Mouse (Mus musculus): Measurements from ENCODE around the gene Blzf1. TPM values are rescaled to one million over a fixed set of nuclear protein-coding genes. Genes with fewer than 3 reads are reported as not detected.

Blzf1 gene
- polyA plus RNA-seq, 1 experiment from 2014 or later = 29.2 TPM

DNA sequence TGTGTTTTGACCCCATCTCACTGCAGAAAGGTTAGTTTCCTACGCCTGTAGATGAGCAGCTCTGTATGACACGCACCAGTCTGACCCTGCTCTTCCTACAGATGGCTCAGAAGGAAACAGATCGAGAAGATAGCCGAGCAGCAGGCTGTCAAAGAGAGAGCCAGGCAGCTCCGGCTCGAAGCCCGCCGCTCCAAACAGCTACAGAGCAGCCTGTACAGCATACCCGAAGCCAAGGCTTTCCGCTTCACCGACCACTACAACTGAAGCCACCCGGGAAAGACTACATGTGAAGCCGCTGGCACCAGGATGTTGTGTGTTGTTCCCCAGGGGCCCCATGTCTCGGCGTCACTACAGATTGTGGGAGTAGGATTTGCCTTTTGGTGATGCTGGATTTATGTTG, 19.9 kb downstream of the Blzf1 start:
- no peaks in the 10 kb centered on the region for H3K27me3 ChIP-seq (replicated peaks)
- no peak overlapping the region for H3K27ac ChIP-seq
- H3K4me1 ChIP-seq = no peaks in the 10 kb centered on the region
- no peak for ATAC-seq (ENCODE audit: low FRiP score, low read depth)
- WGBS = 64% methylated on average over 15 of the region's 15 CpGs
- no peaks in the 10 kb centered on the region for H3K9me3 ChIP-seq
- no peak overlapping the region for H3K9ac ChIP-seq
- peaks cover 19% of the 10 kb centered on the region for H3K36me3 ChIP-seq
- H3K4me2 ChIP-seq (replicated peaks) = no peak overlapping the region
- H3K4me3 ChIP-seq = no peak overlapping the region

DNA sequence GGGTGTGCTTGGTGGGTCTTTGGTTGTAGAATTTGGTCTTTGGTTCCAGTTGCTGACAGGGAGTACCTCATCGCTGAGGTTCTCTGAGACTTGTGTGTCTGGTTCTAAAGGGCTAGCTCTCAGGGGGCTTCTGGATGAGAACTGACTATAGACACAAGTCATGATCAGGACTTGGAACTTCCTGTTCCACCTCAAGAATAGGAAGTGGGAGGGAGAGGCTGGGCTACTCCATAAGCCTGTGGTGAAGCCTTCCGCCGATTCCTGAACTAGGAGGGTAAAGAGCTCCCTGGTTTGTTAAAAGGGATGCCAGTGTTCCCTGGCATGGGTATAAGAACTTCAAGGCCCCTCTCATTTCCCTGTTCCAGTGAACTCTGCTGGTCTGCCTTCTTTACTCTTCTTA, 23.3 kb downstream of the Blzf1 start:
- Histone ChIP-seq H3K27ac (no peak overlapping the region), H3K9ac (no peak overlapping the region), H3K4me3 (no peak overlapping the region), H3K9me3 (no peaks in the 10 kb centered on the region), H3K4me2 (replicated peaks) (no peak overlapping the region), H3K36me3 (no peaks in the 10 kb centered on the region; the same call in 1 of the 2 replicates), H3K4me1 (no peaks in the 10 kb centered on the region), H3K27me3 (replicated peaks) (no peaks in the 10 kb centered on the region)
- no peak for ATAC-seq (ENCODE audit: low FRiP score, low read depth)
- 89% methylated on average over 3 of the region's 3 CpGs for WGBS

DNA sequence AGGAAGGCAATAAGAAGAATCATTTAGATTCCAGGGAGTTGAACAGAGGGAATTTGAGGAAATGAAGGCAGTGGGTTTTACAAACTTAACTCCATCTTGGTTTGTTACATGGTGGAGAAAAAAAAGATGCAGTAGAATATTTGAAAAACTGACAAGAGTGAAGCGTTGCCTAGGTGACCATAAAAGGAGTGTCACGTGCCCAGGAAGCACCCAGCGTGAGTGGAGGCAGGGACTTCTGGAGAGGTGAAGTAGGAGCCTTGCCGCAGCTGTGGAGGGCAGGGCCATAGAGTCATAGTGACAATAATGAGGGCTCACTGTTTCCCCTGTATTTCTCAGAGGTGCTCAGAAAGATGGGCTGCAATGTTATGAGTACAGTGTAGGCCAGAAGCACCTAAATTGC, 28.0 kb downstream of the Blzf1 start:
- no peak overlapping the region for H3K27ac ChIP-seq
- H3K36me3 ChIP-seq = no peaks in the 10 kb centered on the region; the same call in 1 of the 2 replicates
- no peaks in the 10 kb centered on the region for H3K4me1 ChIP-seq
- H3K9me3 ChIP-seq = no peaks in the 10 kb centered on the region
- no peak overlapping the region for H3K4me3 ChIP-seq
- H3K27me3 ChIP-seq (replicated peaks) = no peaks in the 10 kb centered on the region
- ATAC-seq (ENCODE audit: low FRiP score, low read depth) = no peak
- WGBS = 69% methylated on average over 4 of the region's 4 CpGs
- H3K9ac ChIP-seq = no peak overlapping the region
- no peak overlapping the region for H3K4me2 ChIP-seq (replicated peaks)

DNA sequence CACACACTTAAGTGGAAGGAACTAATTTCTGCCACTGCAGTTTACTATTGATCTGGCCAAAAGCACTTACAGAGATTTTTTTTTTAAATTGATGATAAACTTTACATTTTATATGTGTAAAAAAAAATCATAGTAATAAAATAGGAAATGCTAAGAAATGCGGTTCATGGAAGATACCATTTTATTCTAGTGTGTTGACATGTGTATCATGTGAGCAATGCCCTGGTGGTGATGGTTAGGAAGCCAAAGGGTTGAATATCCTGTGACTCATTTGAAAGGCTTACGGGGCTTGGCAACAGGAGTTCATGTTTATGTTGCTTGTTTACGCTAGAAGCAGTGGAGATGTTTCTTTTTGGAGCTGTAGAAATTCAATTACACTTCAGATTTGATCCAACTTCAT, 30.7 kb downstream of the Blzf1 start:
- ATAC-seq (ENCODE audit: low FRiP score, low read depth) = no peak

DNA sequence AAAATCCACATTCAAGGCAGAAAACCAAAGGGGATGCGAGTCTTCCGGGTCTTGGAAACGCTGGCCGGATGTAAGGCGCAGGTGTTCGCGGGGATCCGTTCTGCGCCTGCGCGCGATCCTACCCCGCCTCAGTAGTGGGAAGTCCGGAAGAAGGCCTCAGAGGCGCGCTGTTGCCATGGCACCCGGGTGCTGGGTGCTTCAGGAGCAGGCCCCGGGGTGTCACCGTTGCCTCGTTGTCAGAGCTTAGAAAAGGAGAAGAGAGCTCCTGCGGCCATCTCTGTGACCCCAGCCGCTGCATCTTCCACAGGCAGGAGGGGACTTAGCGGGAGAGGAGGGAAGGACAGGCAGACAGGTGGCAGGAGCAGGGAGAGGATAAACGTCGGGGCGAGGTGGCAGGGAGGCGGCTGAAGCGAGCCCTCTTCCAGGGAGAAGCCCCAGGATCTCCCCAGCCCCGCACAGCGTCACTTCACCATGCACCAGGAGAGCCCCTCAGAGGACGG, 31.8 kb downstream of the Blzf1 start, which contains the start of gene Ccdc181:
Gene Ccdc181 (plus strand): TSS at position 131 of the 500 bp plus-strand sequence.
- H3K4me2 ChIP-seq (replicated peaks) = peak within 1 kb of the TSS; percentile 66
- H3K9me3 ChIP-seq = no peaks in the 10 kb centered on the region
- peak within 1 kb of the TSS; percentile 52 for H3K9ac ChIP-seq
- H3K4me1 ChIP-seq = no peaks in the 10 kb centered on the region
- no peaks in the 10 kb centered on the region for H3K27me3 ChIP-seq (replicated peaks)
- no peaks in the 10 kb centered on the region for H3K36me3 ChIP-seq
- no peak within 1 kb of the TSS for H3K27ac ChIP-seq
- under 1% methylated on average over 31 of the region's 31 CpGs for WGBS
- H3K4me3 ChIP-seq = peak within 1 kb of the TSS; percentile 52
- peak; percentile 100 for ATAC-seq (ENCODE audit: low FRiP score, low read depth)

More for the DNA sequence above, 30.7 kb downstream of the Blzf1 start:
- H3K36me3 ChIP-seq = no peaks in the 10 kb centered on the region
- no peak overlapping the region for H3K27ac ChIP-seq
- H3K4me2 ChIP-seq (replicated peaks) = no peak overlapping the region
- no peaks in the 10 kb centered on the region for H3K4me1 ChIP-seq
- H3K4me3 ChIP-seq = no peak overlapping the region
- H3K27me3 ChIP-seq (replicated peaks) = no peaks in the 10 kb centered on the region
- H3K9ac ChIP-seq = no peak overlapping the region
- WGBS = 95% methylated on average over 3 of the region's 3 CpGs
- no peaks in the 10 kb centered on the region for H3K9me3 ChIP-seq

DNA sequence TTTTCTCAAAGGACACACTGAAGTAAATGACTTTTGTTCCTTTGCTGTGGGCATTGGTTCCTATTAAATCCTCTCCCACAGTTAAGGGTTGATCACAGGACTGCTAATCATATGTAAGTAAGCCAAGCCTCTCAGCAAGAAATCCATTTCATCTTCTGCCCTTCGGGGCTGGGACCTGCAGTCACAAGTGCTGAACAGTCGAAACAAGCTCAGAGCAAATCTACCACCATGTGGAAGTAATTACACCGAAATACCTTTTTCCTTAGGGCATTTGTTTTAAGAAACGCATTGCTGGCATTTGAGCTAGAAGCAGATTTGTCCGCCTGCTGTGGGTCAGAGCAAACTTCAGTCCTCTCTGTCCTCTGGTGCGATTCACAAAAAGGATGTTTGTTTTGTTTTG, 33.6 kb downstream of the Blzf1 start:
- H3K9ac ChIP-seq = no peak overlapping the region
- 79% methylated on average over 6 of the region's 6 CpGs for WGBS
- H3K27me3 ChIP-seq (replicated peaks) = no peaks in the 10 kb centered on the region
- no peaks in the 10 kb centered on the region for H3K9me3 ChIP-seq
- no peak for ATAC-seq (ENCODE audit: low FRiP score, low read depth)
- no peak overlapping the region for H3K27ac ChIP-seq
- no peaks in the 10 kb centered on the region for H3K4me1 ChIP-seq
- H3K4me3 ChIP-seq = no peak overlapping the region
- H3K4me2 ChIP-seq (replicated peaks) = no peak overlapping the region
- no peaks in the 10 kb centered on the region for H3K36me3 ChIP-seq

DNA sequence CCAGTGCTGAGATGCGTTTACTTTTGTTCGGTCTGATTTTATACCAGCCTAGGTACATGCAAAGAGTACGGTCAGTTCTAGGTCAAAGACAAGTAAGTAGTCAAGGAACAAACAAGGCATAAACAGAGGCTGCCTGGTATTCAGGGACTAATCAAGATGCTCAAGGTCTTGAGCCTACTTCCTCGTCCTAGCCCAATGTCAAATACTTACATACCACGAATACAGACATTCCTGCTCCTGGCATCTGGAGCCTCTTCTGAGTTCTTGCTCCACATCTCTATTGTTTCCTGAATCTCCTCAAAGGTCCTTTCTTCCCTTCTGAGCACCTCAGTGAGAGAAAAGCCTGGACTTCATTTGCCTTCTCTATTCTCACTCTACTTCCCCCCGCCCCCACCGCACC, 36.3 kb downstream of the Blzf1 start:
- Histone ChIP-seq H3K4me1 (no peaks in the 10 kb centered on the region), H3K36me3 (no peaks in the 10 kb centered on the region), H3K4me2 (replicated peaks) (no peak overlapping the region), H3K9me3 (no peaks in the 10 kb centered on the region), H3K27ac (no peak overlapping the region), H3K27me3 (replicated peaks) (no peaks in the 10 kb centered on the region), H3K4me3 (no peak overlapping the region), H3K9ac (no peak overlapping the region)
- WGBS = 94% methylated on average over 7 of the region's 7 CpGs
- no peak for ATAC-seq (ENCODE audit: low FRiP score, low read depth)

DNA sequence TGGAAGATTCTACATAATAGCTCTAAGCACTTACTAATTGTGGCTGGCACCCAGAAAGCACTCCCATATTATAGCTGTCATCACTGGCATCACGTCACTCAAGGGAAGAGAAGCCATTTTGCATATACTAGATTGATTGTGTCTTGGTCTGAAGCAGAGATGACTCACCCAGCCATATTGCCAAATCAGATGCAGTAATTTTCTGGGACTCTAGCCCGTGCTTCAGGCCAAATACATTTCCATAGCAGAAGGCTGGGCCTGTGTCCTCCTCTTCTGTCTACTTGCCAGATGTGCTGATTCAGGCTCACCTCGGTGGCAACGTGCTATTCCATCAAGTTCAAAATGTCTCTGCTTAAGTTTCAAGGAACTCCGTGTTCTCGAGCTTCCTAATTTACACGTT, 45.7 kb downstream of the Blzf1 start:
- Histone ChIP-seq H3K27me3 (replicated peaks) (no peaks in the 10 kb centered on the region), H3K27ac (no peak overlapping the region), H3K4me1 (no peaks in the 10 kb centered on the region), H3K9me3 (no peaks in the 10 kb centered on the region), H3K4me3 (no peak overlapping the region), H3K36me3 (peaks cover 20% of the 10 kb centered on the region), H3K4me2 (replicated peaks) (no peak overlapping the region), H3K9ac (no peak overlapping the region)
- 95% methylated on average over 7 of the region's 7 CpGs for WGBS
- ATAC-seq (ENCODE audit: low FRiP score, low read depth) = no peak

DNA sequence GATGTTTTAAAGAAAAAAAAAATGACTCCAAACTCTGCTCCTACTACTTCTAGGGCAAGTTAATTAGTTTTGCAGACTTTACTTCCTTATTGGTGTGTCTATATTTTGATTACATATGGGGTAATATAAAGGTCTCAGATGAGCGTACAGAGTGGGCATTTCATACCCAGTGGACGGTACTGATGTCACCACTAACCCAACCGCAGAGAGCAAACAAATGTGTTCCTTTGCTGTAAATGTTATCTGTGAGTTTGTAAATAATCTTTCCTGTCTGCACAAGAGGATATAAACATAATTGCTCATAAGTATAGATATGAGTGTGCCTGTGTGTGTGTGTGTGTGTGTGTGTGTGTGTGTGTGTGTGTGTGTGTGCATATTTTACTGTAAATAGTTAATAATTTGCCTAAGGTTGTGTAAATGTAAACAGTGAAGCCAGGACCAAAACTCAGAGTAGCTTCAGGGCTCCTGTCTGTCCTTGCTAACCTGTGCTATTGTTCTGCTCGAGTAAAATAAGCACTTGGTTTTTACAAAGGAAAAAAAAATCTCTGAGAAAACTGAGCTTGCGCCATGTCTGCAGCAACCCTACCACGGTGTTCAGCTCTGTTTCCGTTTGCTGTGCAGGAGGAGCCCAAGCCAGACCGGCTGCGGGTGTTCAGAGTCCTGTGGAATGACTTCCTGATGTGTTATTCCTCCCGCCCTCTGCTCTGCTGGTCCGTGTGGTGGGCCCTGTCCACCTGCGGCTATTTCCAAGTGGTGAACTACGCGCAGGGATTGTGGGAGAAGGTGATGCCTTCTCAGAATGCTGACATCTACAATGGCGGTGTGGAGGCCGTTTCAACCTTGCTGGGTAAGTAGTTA, 46.9 kb downstream of the Blzf1 start:
- 84% methylated on average over 16 of the region's 16 CpGs for WGBS
- H3K4me3 ChIP-seq = no peak overlapping the region
- no peak overlapping the region for H3K9ac ChIP-seq
- H3K27me3 ChIP-seq (replicated peaks) = no peaks in the 10 kb centered on the region
- peaks cover 20% of the 10 kb centered on the region for H3K36me3 ChIP-seq
- H3K4me1 ChIP-seq = no peaks in the 10 kb centered on the region
- no peak overlapping the region for H3K27ac ChIP-seq
- H3K4me2 ChIP-seq (replicated peaks) = no peak overlapping the region
- no peak for ATAC-seq (ENCODE audit: low FRiP score, low read depth)
- no peaks in the 10 kb centered on the region for H3K9me3 ChIP-seq

DNA sequence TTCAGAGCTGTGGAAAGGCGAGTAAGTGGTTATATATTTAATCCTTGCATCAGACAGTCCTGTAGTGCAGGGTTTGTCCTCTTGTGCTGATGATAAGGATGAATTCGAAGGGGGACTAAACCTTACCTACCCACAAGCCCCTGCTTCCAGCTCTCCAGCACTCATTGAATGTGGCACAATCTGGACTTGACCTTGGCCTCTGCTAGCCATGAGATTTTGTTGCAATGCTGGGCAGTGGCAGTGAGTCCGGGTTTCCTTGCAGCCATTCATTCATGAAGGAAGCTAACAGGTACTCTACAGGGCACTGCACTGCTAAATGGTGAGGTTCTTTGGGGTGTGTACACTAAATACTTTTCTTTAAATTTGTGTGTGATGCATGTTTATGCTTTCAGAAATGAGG, 52.5 kb downstream of the Blzf1 start:
- Histone ChIP-seq H3K9ac (no peak overlapping the region), H3K4me3 (no peak overlapping the region), H3K36me3 (peaks cover 9% of the 10 kb centered on the region; the same call in 1 of the 2 replicates), H3K27ac (no peak overlapping the region), H3K4me2 (replicated peaks) (no peak overlapping the region), H3K9me3 (no peaks in the 10 kb centered on the region), H3K4me1 (peaks cover 10% of the 10 kb centered on the region; the same call in 1 of the 2 replicates), H3K27me3 (replicated peaks) (no peaks in the 10 kb centered on the region)
- 83% methylated on average over 3 of the region's 3 CpGs for WGBS
- no peak for ATAC-seq (ENCODE audit: low FRiP score, low read depth)

DNA sequence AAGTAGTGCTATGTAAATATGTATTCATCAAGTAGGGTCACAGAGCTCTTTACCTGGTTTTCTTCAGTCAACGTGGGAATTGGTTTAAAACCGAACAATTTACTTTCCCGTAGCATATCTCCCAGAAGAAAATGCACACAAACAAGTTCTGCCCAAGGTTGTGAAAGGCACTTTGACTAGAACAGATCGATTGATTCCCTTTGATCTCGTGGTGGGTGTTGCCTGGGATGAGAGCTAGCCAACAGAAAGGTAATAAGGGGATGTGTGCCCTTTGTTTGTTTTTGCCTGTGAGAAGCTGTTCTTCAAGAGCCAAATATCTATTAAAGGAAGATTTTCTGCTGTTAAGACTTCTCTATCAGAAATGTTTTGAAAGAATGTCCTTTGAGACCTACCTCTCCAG, 54.7 kb downstream of the Blzf1 start:
- ATAC-seq (ENCODE audit: low FRiP score, low read depth) = no peak
- no peak overlapping the region for H3K4me2 ChIP-seq (replicated peaks)
- H3K4me3 ChIP-seq = no peak overlapping the region
- WGBS = 63% methylated on average over 5 of the region's 5 CpGs
- H3K27me3 ChIP-seq (replicated peaks) = no peaks in the 10 kb centered on the region
- no peak overlapping the region for H3K27ac ChIP-seq
- H3K4me1 ChIP-seq = peaks cover 22% of the 10 kb centered on the region; the same call in 1 of the 2 replicates
- H3K36me3 ChIP-seq = peaks cover 9% of the 10 kb centered on the region; the same call in 1 of the 2 replicates
- no peaks in the 10 kb centered on the region for H3K9me3 ChIP-seq
- H3K9ac ChIP-seq = no peak overlapping the region

DNA sequence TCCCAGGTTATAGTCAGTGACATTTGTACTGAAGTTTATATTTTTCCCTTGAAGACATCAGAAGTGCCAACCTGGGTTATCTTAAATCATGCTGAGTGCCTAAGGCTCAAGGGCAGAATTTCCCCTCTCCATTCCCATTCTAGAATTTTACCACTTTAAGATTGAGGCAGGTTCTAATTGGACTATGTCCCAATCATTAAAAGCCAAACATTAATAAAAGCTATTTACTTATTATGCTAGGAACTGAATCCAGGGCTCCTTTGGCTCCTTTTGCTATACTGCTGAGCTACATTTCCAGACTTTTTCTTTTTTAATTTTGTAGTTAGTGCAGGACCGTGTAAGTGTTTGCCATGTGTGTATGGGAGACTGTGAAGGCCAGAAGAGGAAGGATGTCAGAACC, 55.9 kb downstream of the Blzf1 start:
- Histone ChIP-seq H3K9me3 (no peaks in the 10 kb centered on the region), H3K27ac (no peak overlapping the region), H3K4me2 (replicated peaks) (no peak overlapping the region), H3K4me3 (no peak overlapping the region), H3K36me3 (no peaks in the 10 kb centered on the region), H3K9ac (no peak overlapping the region), H3K27me3 (replicated peaks) (no peaks in the 10 kb centered on the region), H3K4me1 (peaks cover 23% of the 10 kb centered on the region; the same call in 1 of the 2 replicates)
- 86% methylated on average over 1 of the region's 1 CpGs for WGBS
- ATAC-seq (ENCODE audit: low FRiP score, low read depth) = no peak
